Mouse (Mus musculus): ENCODE data around the gene Tamm41. TPM values are rescaled to one million over a fixed set of nuclear protein-coding genes. Genes with fewer than 3 reads are reported as not detected.

Gene Tamm41
- polyA plus RNA-seq, 1 experiment = 31.8 TPM

DNA sequence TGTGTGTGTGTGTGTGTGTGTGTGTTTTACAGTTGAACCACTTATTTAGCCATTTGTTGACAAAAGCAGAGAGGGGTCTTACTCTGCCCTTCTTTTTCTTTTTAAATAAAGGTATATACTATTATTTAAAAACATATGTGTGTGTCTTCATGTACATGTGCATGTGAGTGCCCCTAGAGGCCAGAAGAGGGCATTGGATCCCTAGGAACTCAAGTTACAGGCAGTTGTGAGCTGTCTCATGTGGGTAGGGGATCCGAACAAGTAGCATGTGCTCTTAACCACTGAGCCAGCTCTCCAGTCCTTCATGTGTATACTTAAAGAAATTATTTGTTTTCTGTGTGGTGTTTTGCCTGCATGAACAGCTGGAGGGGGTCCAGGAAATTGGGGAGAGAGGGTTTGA is 7.0 kb upstream of the Tamm41 start:
- WGBS = 63% methylated on average over 1 of the region's 1 CpGs
- no peaks in the 10 kb centered on the region for H3K36me3 ChIP-seq (ENCODE audit: control insufficient read depth, insufficient read depth, low read length)
- no peak overlapping the region for H3K4me3 ChIP-seq (ENCODE audit: low read depth, low read length)
- peak; percentile 8; the same call in 1 of the 2 replicates for TF ChIP-seq CTCF (IDR thresholded peaks at IDR 0.05; ENCODE audit: extremely low read depth, insufficient read length, insufficient replicate concordance, low read depth, low read length)
- no peak for TF ChIP-seq POLR2A (IDR thresholded peaks at IDR 0.05; ENCODE audit: low read depth, low read length)
- peaks cover 2% of the 10 kb centered on the region; the same call in 1 of the 2 replicates for H3K4me1 ChIP-seq (ENCODE audit: control insufficient read depth, insufficient read depth, insufficient read length, low read length)
- no peak overlapping the region for H3K27ac ChIP-seq (ENCODE audit: insufficient read depth, low read depth, low read length)
- no peaks in the 10 kb centered on the region for H3K27me3 ChIP-seq (ENCODE audit: control insufficient read depth, insufficient read depth, low read length)

DNA sequence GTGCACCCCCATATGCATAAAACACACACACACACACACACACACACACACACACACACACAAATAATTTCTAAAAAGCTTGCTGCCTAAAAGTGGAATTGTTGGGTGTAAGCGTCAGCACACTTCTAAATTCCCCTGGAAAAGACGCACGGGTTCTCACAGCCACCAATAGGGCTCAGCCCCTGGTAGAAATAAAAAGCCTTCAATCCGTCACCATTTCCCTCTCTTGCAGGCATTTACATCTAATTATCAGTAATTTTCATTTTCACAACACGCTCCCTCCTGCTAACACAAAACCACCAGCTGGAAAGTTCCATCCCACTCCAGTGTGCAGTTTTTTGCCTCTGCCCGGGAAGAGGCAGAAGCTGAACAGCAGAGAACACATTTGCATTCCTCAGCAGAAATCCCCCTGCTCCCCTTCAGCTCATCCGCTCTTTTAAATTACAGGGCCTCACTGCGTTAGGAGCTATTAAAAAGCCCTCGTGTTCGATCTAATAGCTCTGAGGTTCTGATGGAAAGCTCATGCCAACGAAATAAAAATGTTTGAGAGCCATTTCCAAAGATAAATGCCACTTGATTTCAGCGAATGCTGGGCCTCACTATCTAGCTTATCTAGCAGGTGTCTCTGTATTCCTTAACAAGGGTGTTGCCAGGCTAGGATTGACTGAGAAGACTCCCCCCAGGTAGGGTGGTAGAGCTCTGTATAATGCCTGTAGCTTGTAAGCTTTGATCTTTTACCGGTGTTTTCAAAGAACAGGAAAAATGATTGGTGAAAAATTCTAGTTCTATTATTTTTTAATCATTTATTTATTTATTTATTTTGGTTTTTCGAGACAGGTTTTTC is 6.2 kb upstream of the Tamm41 start:
- no peak overlapping the region for H3K4me3 ChIP-seq (ENCODE audit: low read depth, low read length)
- H3K27ac ChIP-seq (ENCODE audit: insufficient read depth, low read depth, low read length) = no peak overlapping the region
- TF ChIP-seq POLR2A (IDR thresholded peaks at IDR 0.05; ENCODE audit: low read depth, low read length) (no peak), CTCF (IDR thresholded peaks at IDR 0.05; ENCODE audit: extremely low read depth, insufficient read length, insufficient replicate concordance, low read depth, low read length) (no peak)
- 81% methylated on average over 14 of the region's 14 CpGs for WGBS
- peaks cover 2% of the 10 kb centered on the region; the same call in 1 of the 2 replicates for H3K4me1 ChIP-seq (ENCODE audit: control insufficient read depth, insufficient read depth, insufficient read length, low read length)
- H3K36me3 ChIP-seq (ENCODE audit: control insufficient read depth, insufficient read depth, low read length) = no peaks in the 10 kb centered on the region
- H3K27me3 ChIP-seq (ENCODE audit: control insufficient read depth, insufficient read depth, low read length) = no peaks in the 10 kb centered on the region

DNA sequence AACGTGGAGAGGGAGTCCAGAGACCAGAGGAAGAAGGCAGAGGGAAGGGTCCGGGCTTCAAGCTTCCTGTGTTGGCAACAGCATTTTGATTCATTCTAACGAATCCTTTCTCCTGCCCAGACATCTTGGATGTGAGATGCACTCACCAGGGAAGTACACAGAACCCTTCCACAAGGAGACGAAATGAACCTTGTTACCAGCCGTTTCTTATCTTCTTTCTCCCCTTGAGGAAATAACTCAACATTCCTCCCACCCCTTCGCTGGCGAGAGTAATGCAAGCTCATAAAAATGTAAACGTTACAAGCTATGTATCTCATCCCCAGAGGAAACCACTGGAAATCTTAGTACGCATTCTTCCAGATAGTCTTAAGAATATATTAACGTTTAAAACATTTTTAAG is 4.9 kb upstream of the Tamm41 start:
- Histone ChIP-seq H3K4me3 (ENCODE audit: low read depth, low read length) (no peak overlapping the region), H3K27ac (ENCODE audit: insufficient read depth, low read depth, low read length) (no peak overlapping the region), H3K27me3 (ENCODE audit: control insufficient read depth, insufficient read depth, low read length) (no peaks in the 10 kb centered on the region), H3K36me3 (ENCODE audit: control insufficient read depth, insufficient read depth, low read length) (no peaks in the 10 kb centered on the region), H3K4me1 (ENCODE audit: control insufficient read depth, insufficient read depth, insufficient read length, low read length) (peaks cover 2% of the 10 kb centered on the region; the same call in 1 of the 2 replicates)
- TF ChIP-seq CTCF (IDR thresholded peaks at IDR 0.05; ENCODE audit: extremely low read depth, insufficient read length, insufficient replicate concordance, low read depth, low read length) = no peak
- no peak for TF ChIP-seq POLR2A (IDR thresholded peaks at IDR 0.05; ENCODE audit: low read depth, low read length)
- 11% methylated on average over 10 of the region's 10 CpGs for WGBS

- WGBS = 93% methylated on average over 5 of the region's 5 CpGs
- Histone ChIP-seq H3K27me3 (ENCODE audit: control insufficient read depth, insufficient read depth, low read length) (no peaks in the 10 kb centered on the region), H3K4me1 (ENCODE audit: control insufficient read depth, insufficient read depth, insufficient read length, low read length) (no peaks in the 10 kb centered on the region), H3K27ac (ENCODE audit: insufficient read depth, low read depth, low read length) (no peak overlapping the region), H3K4me3 (ENCODE audit: low read depth, low read length) (no peak overlapping the region), H3K36me3 (ENCODE audit: control insufficient read depth, insufficient read depth, low read length) (peaks cover 33% of the 10 kb centered on the region)
- no peak for TF ChIP-seq CTCF (IDR thresholded peaks at IDR 0.05; ENCODE audit: extremely low read depth, insufficient read length, insufficient replicate concordance, low read depth, low read length)
- TF ChIP-seq POLR2A (IDR thresholded peaks at IDR 0.05; ENCODE audit: low read depth, low read length) = no peak
Measured at GRCm38 (mm10) chr6:115033441-115033840, 4.2 kb downstream of the Tamm41 start.

DNA sequence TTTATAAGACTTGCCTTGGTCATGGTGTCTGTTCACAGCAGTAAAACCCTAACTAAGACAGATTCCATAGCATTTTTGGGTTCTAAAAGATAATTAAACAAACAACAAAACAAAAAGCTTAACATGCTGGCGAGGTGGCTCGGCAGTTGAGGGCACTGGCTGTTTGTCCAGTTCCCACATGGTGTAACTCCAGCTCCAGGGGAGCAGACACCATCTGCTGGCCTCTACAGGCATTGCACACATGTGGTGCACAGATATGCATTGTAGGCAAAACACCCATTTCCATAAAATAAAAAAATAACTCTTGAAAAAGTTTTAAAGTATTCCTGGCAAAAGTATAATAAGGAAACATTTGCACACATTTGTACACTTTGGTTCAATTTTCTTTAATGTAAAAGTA is 7.6 kb downstream of the Tamm41 start:
- Histone ChIP-seq H3K36me3 (ENCODE audit: control insufficient read depth, insufficient read depth, low read length) (peaks cover 39% of the 10 kb centered on the region), H3K27ac (ENCODE audit: insufficient read depth, low read depth, low read length) (no peak overlapping the region), H3K27me3 (ENCODE audit: control insufficient read depth, insufficient read depth, low read length) (no peaks in the 10 kb centered on the region), H3K4me1 (ENCODE audit: control insufficient read depth, insufficient read depth, insufficient read length, low read length) (no peaks in the 10 kb centered on the region), H3K4me3 (ENCODE audit: low read depth, low read length) (no peak overlapping the region)
- TF ChIP-seq CTCF (IDR thresholded peaks at IDR 0.05; ENCODE audit: extremely low read depth, insufficient read length, insufficient replicate concordance, low read depth, low read length) (peak; percentile 47; the same call in 1 of the 2 replicates), POLR2A (IDR thresholded peaks at IDR 0.05; ENCODE audit: low read depth, low read length) (no peak)
- WGBS = 84% methylated on average over 2 of the region's 2 CpGs

DNA sequence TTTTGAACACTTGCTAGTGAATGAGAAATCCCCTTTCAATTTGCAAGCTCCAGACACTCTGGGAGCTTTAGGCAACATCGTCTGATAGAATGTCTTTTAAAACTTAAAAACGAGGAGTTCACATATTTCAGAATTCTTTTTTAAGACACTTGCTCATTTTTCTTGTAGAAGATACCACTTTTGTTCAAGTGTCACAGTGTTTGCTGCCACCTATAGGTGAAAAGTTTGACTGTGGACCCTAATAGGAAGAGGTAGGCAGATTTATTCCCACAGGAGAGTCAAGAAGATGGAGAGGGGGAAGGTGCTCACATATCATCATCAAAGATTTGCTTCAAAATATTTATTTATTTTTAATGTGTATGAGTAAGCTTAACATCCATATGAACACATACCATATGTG is 8.4 kb downstream of the Tamm41 start:
- Histone ChIP-seq H3K4me1 (ENCODE audit: control insufficient read depth, insufficient read depth, insufficient read length, low read length) (no peaks in the 10 kb centered on the region), H3K4me3 (ENCODE audit: low read depth, low read length) (no peak overlapping the region), H3K36me3 (ENCODE audit: control insufficient read depth, insufficient read depth, low read length) (peaks cover 44% of the 10 kb centered on the region), H3K27ac (ENCODE audit: insufficient read depth, low read depth, low read length) (no peak overlapping the region), H3K27me3 (ENCODE audit: control insufficient read depth, insufficient read depth, low read length) (no peaks in the 10 kb centered on the region)
- TF ChIP-seq POLR2A (IDR thresholded peaks at IDR 0.05; ENCODE audit: low read depth, low read length) (no peak), CTCF (IDR thresholded peaks at IDR 0.05; ENCODE audit: extremely low read depth, insufficient read length, insufficient replicate concordance, low read depth, low read length) (no peak)
- WGBS = 65% methylated on average over 2 of the region's 2 CpGs

- no peaks in the 10 kb centered on the region for H3K4me1 ChIP-seq (ENCODE audit: control insufficient read depth, insufficient read depth, insufficient read length, low read length)
- peaks cover 42% of the 10 kb centered on the region for H3K36me3 ChIP-seq (ENCODE audit: control insufficient read depth, insufficient read depth, low read length)
- 86% methylated on average over 14 of the region's 14 CpGs for WGBS
- no peak for TF ChIP-seq POLR2A (IDR thresholded peaks at IDR 0.05; ENCODE audit: low read depth, low read length)
- no peak for TF ChIP-seq CTCF (IDR thresholded peaks at IDR 0.05; ENCODE audit: extremely low read depth, insufficient read length, insufficient replicate concordance, low read depth, low read length)
- H3K27ac ChIP-seq (ENCODE audit: insufficient read depth, low read depth, low read length) = 0 out of 2 replicates have a peak overlapping the region, but pooled peaks have one; percentile 11
- H3K27me3 ChIP-seq (ENCODE audit: control insufficient read depth, insufficient read depth, low read length) = no peaks in the 10 kb centered on the region
- H3K4me3 ChIP-seq (ENCODE audit: low read depth, low read length) = no peak overlapping the region
Measured at GRCm38 (mm10) chr6:115027485-115027992, 10.1 kb downstream of the Tamm41 start.

Measured in small intestine, adult 2 months (tissue).